Mouse (Mus musculus) gastrocnemius, adult 8-10 months (tissue): ENCODE results near the gene Gpr61. TPM values are rescaled to one million over a fixed set of nuclear protein-coding genes. Genes with fewer than 3 reads are reported as not detected.

ENCODE experiments used
- DNase-seq, 2 experiments: peaks; one replicate each; pipeline ENCODE4 v3.0.0; 2022; ENCODE audit warnings: low spot score in 2 of 2
- total RNA-seq, 4 experiments: library from RNA; stranded (reverse); gene quantifications; 2 replicates each; pipeline ENCODE4 v1.2.4; 2022

Gpr61 gene
- total RNA-seq, 4 experiments from 2014 or later, result not detected

DNA sequence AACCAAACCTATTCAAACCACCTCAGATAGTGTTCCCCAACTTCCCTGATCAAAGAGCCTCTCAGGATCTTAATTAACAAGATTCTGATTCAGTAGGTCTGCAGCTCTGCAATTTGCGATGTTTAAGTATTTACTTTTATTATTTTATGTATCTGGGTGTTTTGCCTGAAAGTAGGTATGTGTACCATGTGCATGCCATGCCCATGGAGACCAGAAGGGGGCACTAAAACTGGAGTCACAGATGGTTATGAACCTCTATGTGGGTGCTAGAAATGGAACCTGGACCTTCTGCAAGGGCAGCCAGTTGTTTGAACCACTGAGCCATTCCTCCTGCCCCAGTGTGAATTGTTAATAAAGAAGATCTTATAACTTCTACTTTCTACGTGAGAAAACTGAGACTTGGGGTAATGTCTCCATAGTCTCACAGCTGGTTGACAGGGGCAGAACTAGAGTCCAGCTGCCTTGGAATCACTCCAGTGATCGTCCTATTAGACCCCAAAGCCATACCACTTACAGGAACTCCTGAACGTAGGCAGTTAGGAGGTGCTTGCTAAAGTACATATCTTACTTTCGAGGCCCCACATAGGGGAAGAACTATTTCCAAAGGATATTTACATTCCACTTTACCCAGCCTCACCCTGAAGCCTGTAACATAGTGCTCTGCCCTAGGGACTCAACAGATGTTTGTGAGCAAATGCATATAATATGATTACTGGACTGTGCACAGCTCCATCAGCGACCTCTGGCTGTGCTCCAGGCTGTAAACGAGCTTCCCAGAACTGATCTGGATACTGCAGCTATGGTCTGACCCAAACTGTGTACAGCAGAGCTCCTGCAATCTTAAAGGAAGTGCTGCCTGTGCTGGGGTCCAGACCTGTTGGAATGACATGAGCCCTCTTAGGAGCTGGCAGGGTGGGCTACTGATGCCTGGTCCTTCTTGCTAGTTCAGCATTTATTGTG is 24.4 kb upstream of the Gpr61 start:
- no peak for DNase-seq

DNA sequence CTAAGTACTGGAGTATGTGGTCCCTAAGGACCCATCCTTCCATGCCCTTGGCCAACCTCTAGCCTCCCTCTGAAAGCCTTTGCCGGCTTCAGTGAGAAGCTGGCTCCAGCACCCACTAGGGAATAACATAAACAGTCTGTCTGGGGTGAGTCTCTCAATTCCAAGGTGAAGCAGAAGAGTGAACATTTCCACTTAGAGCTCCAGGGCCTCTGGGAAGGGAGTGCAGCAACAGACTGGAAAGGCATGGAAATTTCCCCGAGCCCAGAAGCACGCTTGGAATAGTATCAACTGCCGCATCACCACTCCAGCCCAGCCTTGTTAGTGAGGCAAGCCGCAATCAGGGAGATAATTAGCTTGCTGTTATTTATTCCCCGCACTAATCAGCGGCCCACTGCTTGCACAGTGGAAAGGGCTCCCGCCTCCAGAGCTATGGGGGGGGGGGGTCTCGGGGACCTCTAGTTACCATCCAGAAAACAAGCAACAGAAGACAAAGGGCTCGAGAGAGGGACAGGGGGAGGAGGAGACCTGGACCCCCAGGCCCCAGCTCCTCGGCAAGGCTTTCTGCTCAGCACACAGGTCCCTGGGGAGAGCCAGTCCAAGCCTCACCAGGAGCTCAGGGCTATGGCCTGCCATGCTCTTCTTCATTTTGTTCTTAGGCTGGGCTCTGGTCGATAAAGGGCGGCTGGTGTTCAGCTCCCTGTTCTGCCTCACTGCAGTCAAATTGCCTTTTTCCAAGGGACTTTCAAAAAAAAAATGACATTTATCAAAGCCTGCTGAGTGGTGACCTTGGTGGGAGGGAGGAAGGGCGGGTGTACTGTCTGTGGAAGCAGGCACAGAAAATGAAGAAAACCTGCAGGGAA is 20.2 kb upstream of the Gpr61 start:
- DNase-seq, result no peak

DNA sequence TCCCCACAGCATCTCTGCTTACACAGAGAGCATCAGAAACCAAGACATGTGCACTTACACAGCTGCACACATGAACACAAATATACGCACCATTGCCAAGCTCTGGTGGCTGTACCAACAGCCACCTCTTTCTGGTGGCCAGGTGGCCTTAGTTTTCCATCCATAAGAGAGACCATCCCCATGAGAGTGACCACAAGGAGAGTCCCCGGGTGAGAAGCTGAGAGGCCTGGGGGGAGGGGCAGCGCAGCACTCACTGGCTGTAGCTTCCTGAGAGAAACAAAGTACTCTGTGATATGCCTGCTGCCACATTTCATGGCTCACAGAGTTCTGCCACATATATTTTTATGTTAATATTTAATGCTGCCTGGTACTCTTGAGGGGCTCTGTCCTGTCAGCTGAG is 14.5 kb upstream of the Gpr61 start:
- DNase-seq, result no peak

DNA sequence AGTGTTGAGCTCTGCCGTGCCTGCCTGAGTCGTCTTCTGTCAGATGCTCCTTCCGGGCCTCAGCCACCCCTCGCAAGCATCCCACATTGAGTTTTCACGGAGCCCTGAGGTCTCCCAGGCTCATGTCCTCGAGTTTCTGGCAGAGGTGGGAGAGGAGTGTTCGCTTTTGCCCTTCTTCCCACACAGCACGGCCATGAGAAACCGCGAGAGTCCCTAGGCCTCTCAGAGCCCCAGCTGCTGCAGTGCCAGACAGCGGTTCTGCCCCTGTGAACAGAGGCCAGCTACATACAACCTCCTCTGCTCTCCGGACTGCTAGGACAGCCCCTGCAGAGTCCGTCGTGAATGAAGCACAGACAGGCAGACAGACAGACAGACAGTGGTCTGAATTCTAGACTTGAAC is 12.8 kb upstream of the Gpr61 start:
- DNase-seq, result peak in 1 of 2 experiments; percentile 48

DNA sequence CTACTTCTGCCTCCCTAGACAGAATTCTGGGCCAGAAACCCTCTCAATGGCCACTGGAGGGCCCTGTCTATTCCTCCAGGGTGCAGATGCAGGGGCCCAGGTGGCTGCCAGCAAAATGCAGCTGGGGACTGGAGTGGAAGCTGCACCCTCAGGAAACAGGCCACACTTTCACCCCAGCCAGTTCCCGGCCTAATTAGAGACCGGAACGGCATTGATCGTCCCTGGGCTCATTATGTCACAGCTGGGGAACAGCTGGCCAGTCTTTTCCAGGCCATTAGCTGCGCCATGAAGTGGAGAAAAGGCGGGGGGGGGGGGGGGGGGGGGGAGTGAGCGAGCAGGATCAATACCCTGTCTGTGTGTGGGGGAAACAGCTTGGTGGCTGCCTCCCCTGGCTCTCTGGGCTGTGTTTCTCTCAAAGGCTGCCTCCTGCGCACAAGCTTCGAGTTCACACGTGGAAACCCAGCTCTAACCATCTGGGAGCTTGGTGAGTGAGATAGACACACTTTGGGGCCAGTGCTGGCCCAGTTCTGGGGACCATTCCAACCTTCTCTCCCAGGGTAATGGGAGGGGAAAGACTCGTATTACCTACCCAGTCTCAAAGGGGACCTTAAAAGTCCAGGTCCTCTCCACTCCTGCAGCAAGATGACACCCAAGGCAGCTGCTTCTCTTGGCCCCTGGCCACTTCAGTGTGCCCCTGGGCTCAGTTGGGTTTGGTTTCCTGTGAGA is 12.0 kb upstream of the Gpr61 start:
- peak; percentile 76 to 86 for DNase-seq

DNA sequence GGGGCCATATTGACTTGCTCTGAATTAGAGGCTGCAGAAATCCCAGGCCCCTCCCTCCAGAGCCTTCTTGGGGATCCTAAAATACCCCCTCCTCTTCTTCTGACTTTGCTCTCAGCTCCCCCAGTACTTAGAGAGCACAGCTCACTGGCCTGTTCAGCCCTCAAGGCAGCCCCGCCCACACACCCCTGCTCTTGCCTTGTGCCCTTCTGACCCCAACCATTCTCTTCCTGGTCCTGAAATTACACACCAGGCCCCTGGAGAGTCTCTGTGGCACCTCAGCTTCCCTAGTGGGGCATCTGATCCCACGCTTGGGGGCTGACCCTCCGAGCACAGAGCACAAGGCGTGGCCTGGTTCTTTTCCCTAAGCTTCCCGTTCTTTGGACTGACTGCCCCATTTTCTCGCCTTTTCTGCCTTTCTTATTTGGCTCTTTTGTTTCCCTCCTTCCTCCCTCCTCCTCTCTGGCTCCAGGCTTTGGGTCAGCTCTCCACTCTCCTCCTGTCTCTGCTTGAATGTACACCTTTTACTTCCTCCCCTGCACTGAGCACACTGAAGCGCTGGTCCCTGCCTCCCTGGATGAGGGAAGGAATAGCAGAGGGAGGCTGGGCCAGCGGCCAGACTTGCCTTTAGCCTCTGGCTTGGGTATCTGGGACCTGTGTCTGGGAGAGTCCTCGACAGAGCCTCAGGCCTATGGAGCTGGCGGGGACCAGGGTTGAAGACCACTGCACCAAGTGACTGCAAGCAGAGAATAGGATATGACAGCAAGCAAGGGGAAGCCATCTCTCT is 11.0 kb upstream of the Gpr61 start:
- DNase-seq, result peak; percentile 37 to 49

DNA sequence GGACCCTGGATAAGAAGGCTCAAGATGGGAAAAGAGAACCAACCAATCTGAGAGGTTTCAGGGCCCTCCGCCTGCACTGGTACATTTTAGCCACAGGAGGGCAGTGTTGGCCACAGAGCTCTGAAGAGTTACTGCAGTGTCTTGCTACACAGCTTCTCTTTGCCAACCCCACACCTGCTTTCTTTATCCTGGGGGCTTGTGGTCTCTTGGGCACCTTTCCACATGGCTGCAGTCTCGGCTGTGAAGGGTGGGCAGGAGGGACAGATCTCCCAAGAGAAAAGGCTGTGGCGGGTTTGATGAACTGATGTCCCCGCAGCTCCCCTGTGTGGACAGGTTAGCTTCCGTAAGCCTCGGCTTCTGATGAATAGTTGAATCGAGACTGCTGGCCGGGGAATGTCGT is 10.1 kb upstream of the Gpr61 start:
- peak; percentile 69 to 77 for DNase-seq

DNA sequence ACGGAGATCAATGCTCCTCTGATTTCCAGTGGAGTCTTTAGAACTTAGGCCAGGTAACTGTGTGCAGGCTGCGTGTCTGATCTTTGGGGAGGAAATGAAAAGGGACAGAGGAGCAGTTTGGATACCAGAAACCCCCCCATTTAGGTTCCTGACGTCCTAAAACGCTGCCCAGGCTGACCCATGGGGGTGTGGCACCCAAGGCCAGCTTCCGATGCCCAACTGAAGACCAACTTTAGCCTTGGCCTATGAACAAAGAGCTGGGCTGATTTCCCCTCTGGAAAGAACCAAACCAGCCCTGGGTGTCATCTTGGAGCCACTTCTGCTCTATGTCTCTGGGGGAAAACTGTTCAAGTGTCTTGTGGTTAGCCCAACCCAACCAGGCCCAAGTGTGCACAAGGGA is 9.4 kb upstream of the Gpr61 start:
- no peak for DNase-seq

DNA sequence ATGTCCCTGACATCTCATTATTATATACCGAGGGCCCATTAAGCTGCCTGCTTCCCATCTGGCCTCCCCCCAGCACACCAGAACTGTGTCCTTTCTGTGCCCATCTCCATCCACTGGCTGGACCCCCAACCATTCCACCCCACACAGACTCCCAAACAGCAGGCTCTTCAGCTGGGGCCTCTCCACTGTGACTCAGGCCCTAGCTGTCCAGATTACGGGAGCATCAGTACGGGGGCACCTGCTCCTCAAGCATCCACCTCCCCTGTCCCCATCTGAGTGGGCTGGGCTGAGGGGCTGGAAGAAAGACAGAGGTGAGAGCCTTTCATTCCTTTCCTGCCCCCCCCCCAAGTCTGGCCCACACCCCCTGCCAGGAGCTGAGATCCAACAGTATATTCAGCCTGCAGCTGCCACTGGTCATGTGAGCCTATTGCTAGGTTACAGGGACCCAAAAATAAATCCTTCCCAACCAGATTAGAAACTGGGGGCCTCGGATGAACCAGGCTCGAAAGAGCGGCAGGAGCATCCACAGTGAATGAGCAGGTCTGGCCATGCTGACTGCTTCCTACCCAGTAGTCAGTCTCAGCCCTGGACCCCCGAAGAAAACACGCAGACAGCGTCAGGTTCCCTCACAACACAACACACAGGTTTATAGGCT is 3.8 kb upstream of the Gpr61 start:
- peak in 1 of 2 experiments; percentile 44 for DNase-seq

DNA sequence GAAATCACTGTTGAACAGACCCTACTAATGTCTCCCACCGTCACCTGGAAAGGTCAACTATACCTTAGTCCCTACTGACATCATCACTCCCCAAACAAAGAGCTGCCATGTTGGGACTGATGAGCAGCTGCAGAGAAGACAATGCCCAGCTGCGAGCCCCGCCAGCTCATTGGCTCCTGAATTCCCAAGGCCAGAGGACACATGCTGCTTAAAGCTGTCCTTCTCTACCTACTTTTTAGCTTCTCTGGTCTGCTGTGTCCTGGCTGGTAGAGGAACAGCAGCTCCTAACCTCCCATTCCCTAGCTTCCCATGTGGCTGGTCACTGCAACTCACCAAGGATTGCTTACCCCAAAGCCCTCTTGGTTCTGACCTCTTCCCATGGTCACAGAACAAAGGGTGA is 2.4 kb downstream of the Gpr61 start:
- no peak for DNase-seq

DNA sequence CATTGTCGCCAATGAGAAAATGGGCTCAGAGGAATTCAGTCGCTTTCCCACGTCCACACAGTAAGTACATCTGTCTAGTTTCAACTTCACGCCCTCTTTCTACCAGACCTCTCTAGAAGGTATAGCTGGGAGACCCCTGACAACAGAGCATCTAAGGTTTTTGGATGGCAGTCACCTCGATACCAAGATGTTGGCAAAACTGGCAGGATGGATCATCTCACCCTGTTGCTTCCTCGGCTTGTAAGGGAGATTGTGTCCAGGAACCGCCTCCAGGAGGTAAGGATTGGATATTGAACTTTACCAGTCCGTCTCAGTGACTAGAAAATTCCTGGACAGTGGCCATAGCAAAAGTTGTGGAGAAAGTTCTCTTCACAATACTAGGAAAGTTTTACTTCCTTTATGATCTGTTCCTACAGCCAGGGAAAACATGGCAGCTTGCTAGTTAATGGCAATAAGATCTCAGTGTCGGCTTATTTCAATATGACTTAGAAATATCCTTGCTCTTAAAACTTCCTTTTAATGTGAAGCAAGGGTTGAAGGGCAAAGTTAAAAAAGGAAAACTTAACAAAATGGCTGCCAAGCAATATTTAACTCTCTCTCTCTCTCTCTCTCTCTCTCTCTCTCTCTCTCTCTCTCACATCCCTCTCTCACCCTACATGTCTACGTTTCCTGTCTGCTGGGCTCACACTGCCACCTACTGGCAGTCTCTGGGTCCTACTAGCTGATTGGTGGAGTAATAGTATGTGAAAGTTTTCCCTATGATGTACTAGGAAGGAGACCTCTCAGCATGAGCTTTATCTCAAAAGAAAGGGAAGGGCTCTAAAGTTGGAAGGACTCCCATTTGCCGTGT is 7.1 kb downstream of the Gpr61 start:
- DNase-seq, result peak; percentile 81 to 84

DNA sequence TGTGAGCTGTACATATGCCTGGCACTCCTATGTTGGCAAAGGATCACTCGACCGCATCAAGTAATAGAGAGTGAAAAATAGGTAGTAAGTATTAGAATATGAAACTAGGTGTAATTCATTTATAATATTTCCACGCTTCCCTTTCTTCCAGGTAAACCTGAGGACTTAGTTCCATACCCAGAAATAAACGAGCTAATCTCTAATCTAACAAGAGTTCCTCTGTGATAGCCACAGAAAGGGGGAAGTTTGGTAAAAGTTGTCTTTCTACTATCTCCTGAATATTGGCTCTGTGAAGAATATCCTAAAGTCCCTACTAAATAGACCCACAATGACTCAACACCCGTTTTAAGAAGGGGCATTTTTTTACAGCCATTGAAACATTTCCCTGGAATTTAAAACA is 8.0 kb downstream of the Gpr61 start:
- DNase-seq, result no peak

DNA sequence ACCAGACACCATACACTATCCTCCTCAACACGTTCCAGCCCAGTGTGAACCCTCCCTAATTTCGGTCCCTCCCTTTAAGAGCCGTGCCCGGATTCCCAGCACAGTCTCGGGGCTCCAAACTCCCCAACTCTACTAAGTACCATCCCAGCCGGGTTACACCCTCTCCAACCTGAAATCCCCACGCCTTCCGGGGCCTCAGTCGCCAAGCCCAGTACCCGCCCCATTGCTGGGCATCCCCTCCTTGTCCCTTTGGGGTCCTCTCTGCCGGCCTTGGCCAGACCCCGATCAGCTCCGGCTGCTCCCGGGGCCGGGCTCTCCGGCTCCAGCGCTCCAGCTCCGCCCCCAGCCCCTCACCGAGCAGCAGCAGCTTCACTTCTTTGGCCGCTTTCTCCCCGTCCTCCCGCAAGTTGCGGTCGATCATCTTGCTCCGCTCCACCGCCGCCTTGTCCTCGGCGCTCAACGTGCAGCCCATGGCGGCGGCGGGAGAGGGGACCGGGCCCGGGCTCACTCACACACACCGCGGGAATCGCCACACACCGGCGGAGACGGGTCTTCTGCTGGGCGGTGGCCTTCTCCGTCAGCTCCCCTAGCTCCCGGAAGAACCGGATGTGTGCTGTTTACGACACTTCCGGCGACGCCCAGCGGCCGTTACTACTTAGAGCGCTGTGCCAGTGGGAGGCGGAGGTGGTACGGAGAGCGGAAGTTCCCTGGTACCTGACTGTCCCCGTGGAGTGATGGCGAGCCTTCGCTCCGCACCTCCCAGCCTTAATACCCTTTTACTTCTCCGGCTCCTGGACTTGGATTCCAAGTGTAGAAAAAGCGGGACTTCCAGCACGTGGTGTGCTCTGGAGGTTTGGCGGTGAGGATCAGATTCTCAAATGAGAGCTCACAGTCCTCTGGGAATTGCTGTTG is 8.9 kb downstream of the Gpr61 start, which contains the start of gene Gnai3:
Gene Gnai3, minus strand, starts transcription at position 613 of the 912 bp plus-strand sequence.
- peak; percentile 81 to 86 for DNase-seq

DNA sequence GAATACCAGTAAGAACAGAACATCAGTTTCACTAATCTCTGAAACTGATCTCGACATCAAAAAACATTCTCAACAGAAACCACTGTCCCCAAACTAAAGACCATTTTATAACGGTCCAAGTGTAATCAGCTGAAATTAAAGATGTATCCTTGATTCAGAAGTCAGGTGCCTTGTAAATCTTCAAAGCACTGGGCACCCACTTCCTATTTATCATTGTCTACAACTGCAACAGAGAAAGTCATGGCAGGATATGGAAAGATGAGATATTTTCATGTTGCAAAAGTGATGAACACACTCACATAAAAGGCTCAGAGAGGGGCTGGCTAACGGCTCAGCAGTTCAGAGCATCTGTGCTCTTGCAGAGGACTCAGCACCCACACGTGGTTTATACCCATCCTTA is 13.9 kb downstream of the Gpr61 start:
- DNase-seq, result no peak

DNA sequence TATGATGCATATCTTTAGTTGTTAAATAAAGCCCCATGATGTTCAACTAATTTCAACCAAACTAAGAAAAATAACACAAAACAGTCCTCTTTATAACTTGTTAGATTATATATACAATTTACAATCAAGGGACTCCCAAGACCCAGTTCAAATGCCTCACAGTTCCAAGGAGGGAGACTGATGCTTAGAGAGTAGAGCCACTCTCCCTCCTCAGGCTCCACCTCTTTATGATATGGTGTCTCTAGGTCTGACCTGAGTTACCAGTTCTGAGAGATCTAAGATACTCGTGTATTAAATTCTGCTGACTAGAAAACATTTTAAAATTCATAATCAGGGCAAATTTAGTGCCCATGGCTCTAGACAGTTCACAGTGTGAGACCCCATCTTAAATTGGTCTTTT is 15.6 kb downstream of the Gpr61 start:
- no peak for DNase-seq

DNA sequence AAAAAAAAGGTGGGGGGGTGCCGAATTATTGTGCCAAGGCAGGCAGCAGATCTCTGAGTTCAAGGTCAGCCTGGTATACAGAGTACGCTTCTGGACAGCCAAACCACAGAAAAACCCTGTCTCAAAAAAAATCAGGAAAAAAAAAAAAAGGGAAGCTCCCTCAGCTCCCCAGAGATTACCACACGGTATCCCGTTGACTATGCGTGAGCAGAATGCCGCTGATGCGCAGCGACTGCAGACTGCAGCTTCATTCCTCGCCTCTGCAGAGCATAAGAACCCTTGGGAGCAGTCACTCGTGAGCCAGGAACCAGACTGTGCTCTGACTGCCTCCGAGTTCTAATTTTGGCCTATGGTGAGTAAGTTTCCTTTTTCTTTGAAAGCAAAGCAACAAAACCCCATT is 20.0 kb downstream of the Gpr61 start:
- DNase-seq, result no peak

DNA sequence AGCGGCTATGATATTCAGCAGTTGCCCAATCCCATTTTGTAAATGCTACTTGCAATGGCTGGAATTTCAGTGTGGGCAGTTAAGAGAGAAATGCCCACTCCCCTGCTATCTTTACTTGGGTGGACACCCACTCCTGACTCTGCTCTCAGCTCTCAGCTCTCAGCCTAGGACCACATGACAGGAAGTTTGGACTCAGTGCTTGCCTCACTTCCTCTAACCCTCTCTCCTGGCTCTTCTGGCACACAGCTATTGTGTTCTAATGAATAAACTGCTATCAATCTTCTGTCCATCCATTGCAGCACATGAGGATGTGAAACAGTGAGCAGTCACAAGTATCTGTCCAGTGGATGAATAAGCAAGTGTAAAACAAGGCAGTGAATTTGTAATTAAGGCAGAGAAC is 22.2 kb downstream of the Gpr61 start:
- no peak for DNase-seq

DNA sequence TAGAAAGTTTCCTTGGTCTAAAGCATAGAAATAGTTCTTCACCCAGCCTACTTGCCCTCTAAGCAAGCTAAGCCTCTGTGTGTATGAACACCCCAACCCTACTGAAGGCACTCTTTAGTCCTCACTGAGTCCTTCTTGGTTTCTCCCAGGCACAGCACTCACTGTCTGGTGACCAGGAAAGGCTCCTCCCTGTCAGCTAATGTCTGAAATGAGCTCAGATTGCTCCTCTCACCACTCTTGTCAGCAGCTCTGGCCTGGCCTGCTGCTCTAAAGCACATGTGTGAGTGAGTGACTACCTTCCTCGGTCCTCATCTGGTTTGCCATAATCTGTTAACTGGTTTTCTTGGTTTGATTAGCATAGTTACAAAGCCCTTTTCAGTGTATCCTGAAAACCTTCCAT is 22.9 kb downstream of the Gpr61 start:
- no peak for DNase-seq
